13 mouse cellular contexts compared by ENCODE assay signal in the genomic region with DNA sequence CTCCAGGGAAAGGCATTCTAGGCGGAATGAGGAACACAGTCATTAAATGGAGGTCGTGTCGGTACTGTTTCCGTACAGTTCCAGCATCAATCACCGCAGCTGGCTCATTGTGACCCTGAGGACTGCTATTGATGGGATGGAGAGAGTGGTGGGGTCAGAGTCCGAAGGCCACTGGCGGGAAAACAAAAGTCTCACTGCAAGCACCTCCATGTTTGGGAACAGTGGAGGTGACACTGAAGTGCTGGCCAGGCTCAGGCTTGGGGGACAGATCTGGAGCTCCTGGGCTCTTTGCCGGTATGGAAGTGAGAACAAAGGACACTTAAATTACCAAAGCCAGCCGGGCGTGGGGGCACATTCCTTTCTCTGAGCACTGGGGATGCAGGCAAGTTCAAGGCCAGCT. TPM values are rescaled to one million over a fixed set of nuclear protein-coding genes. Genes with fewer than 3 reads are reported as not detected.
DNase-seq lines count a peak whose midpoint lies in the region; ATAC-seq lines count a peak whose summit lies in the region.
"Had no signal": no experiment of that assay in that cellular context is flagged by ENCODE, and none has a peak within 500 bp of the region (broad histone marks: within the 10 kb centered on the region; RNA-seq: fewer than 3 reads in every experiment).

No protein-coding gene starts in this region.

- H3K9me3 ChIP-seq in neural tube, embryonic 13.5 days = no peaks in the 10 kb centered on the region
- H3K9me3 ChIP-seq: midbrain, embryonic 12.5 days had no signal

- ATAC-seq in neural tube, embryonic 13.5 days (ENCODE audit: low read depth) = no peak
- ATAC-seq: forebrain, embryonic 14.5 days had no signal

- no peak overlapping the region for H3K4me3 ChIP-seq in neural tube, embryonic 13.5 days
- H3K4me3 ChIP-seq: midbrain, embryonic 12.5 days had no signal

- DNase-seq in embryo, embryonic 10 days (ENCODE audit: low spot score) = peak; percentile 22
- no peak for DNase-seq in embryo, embryonic 9.5 days (ENCODE audit: extremely low spot score)
- no peak for DNase-seq in neural tube, embryonic 10.5 days (ENCODE audit: extremely low spot score, low spot score)
- peak; percentile 43 to 66 for DNase-seq in kidney, postnatal 25 days
- peak; percentile 72 for DNase-seq in yolk sac, embryonic 10.5 days (ENCODE audit: low spot score)
- no peak for DNase-seq in thymus, postnatal 36 days
- DNase-seq in retina, postnatal 1 day = no peak
- DNase-seq: B cell, adult 2 months; cerebellum, postnatal 36 days had no signal

- WGBS in neural tube, embryonic 13.5 days = 32% methylated on average over 10 of the region's 10 CpGs

- H3K27ac ChIP-seq in neural tube, embryonic 13.5 days (replicated peaks) = no peak overlapping the region; the same call in 1 of the 2 replicates
- H3K27ac ChIP-seq: hindbrain, embryonic 14.5 days; midbrain, embryonic 12.5 days had no signal

- H3K27me3 ChIP-seq in neural tube, embryonic 13.5 days = no peaks in the 10 kb centered on the region
- H3K27me3 ChIP-seq: midbrain, embryonic 12.5 days had no signal

- peaks cover 35% of the 10 kb centered on the region for H3K36me3 ChIP-seq in neural tube, embryonic 13.5 days

- no peak overlapping the region for H3K4me2 ChIP-seq in neural tube, embryonic 13.5 days
- H3K4me2 ChIP-seq: hindbrain, embryonic 14.5 days; midbrain, embryonic 12.5 days had no signal

- H3K4me1 ChIP-seq in neural tube, embryonic 13.5 days (replicated peaks) = peaks cover 45% of the 10 kb centered on the region

- H3K9ac ChIP-seq in neural tube, embryonic 13.5 days = 0 out of 2 replicates have a peak overlapping the region, but pooled peaks have one; percentile 41
- H3K9ac ChIP-seq: hindbrain, embryonic 14.5 days; midbrain, embryonic 12.5 days had no signal

RNA-seq across cellular contexts. Expression of a gene that starts 3.6 kb away (rescaled TPM):
- polyA plus RNA-seq in neural tube, embryonic 13.5 days (2015; fragmentation: Nextera tagmentation; extraction: Ambion mirVana) = 36.5 and 39.3 TPM in 2 replicates

RNA-seq across cellular contexts. Expression of a gene that starts 9.4 kb away (rescaled TPM):
- 767 and 869 TPM in 2 replicates for polyA plus RNA-seq in neural tube, embryonic 13.5 days (2015; fragmentation: Nextera tagmentation; extraction: Ambion mirVana)

Comparison
In these comparisons a context has a peak if more than half of its experiments do, and no peak if none do; other contexts are left out.
1. DNase-seq: peak in embryo, embryonic 10 days (single experiment), kidney, postnatal 25 days (2 of 2) and yolk sac, embryonic 10.5 days (single experiment); none in embryo, embryonic 9.5 days (single experiment), neural tube, embryonic 10.5 days (single experiment), thymus, postnatal 36 days (0 of 2) and retina, postnatal 1 day (single experiment).